Mouse (Mus musculus): ENCODE results near the gene Olfr1254. TPM values are rescaled to one million over a fixed set of nuclear protein-coding genes. Genes with fewer than 3 reads are reported as not detected.

Olfr1254 gene
- total and polyA plus RNA-seq, 3 experiments = not detected

- no peak overlapping the region for H3K4me2 ChIP-seq (ENCODE audit: insufficient read depth, low read depth, poor library complexity, severe bottlenecking)
- dilution Hi-C loops (cut with MboI; ENCODE audit: extremely low pct_ligation_motif_present, extremely low pct_unique_long_range_greater_than_20kb, low sequenced_read_pairs) (no loop called here), in situ Hi-C loops (cut with MboI; ENCODE audit: low pct_ligation_motif_present, low pct_unique_long_range_greater_than_20kb, low sequenced_read_pairs) (no loop called here)
- TF ChIP-seq ZMIZ1 (IDR thresholded peaks at IDR 0.05; ENCODE audit: low read depth, low read length) (no peak), JUND (conservative IDR thresholded peaks at IDR 0.05; ENCODE audit: low read depth, low read length) (no peak), MAX (IDR thresholded peaks at IDR 0.05; ENCODE audit: low read length) (no peak), NELFE (IDR thresholded peaks at IDR 0.05; ENCODE audit: low read depth, low read length) (no peak), MXI1 (IDR thresholded peaks at IDR 0.05; ENCODE audit: low read depth, low read length) (no peak), MYC (IDR thresholded peaks at IDR 0.05; ENCODE audit: low read depth, low read length) (no peak), BHLHE40 (IDR thresholded peaks at IDR 0.05; ENCODE audit: low read depth, low read length) (no peak), EP300 (IDR thresholded peaks at IDR 0.05; ENCODE audit: low read length) (no peak), TBP (conservative IDR thresholded peaks at IDR 0.05; ENCODE audit: low read depth, low read length) (no peak), POLR2A (IDR thresholded peaks at IDR 0.05; ENCODE audit: low read depth, low read length) (no peak), ELF1 (IDR thresholded peaks at IDR 0.05; ENCODE audit: low read depth, low read length) (no peak), RCOR1 (conservative IDR thresholded peaks at IDR 0.05; ENCODE audit: low read depth, low read length) (no peak), ZC3H11A (IDR thresholded peaks at IDR 0.05; ENCODE audit: low read depth, low read length) (no peak), MEF2A (IDR thresholded peaks at IDR 0.05; ENCODE audit: borderline replicate concordance, low read depth, low read length) (no peak), NRF1 (IDR thresholded peaks at IDR 0.05; ENCODE audit: low read depth, low read length) (no peak), TCF12 (IDR thresholded peaks at IDR 0.05; ENCODE audit: low read depth, low read length) (no peak), POLR2AphosphoS2 (IDR thresholded peaks at IDR 0.05; ENCODE audit: low read depth, low read length) (no peak), ZKSCAN1 (IDR thresholded peaks at IDR 0.05; ENCODE audit: borderline replicate concordance, low read depth, low read length) (no peak), E2F4 (IDR thresholded peaks at IDR 0.05; ENCODE audit: insufficient replicate concordance, low read depth, low read length) (no peak)
- H3K4me3 ChIP-seq (replicated peaks in 1 of 3; ENCODE audit: low read depth in 2 of 3, low read length in 2 of 3, poor library complexity in 1 of 3) = no peak overlapping the region
- DNase-seq (ENCODE audit: extremely low read depth) = no peak
- H3K27me3 ChIP-seq (replicated peaks) = no peaks in the 10 kb centered on the region
- no peak overlapping the region for H3K27ac ChIP-seq (ENCODE audit: insufficient read depth, low read depth)
- no peak overlapping the region for H3K9ac ChIP-seq (ENCODE audit: insufficient read depth, low read depth)
- no peaks in the 10 kb centered on the region for H3K4me1 ChIP-seq (ENCODE audit: control insufficient read depth in 1 of 2, insufficient read depth in 2 of 2)
- H3K79me2 ChIP-seq (replicated peaks; ENCODE audit: control insufficient read depth, extremely low read depth, insufficient read depth, poor library complexity, severe bottlenecking) = no peaks in the 10 kb centered on the region
- no peaks in the 10 kb centered on the region for H3K36me3 ChIP-seq (replicated peaks in 1 of 2; ENCODE audit: control insufficient read depth in 1 of 2, insufficient read depth in 1 of 2, low read length in 1 of 2)
- peaks cover 17% of the 10 kb centered on the region for H3K9me3 ChIP-seq (replicated peaks; ENCODE audit: low read length)
Measured at GRCm38 (mm10) chr2:89810751-89811150, 17.3 kb upstream of the Olfr1254 start.

- dilution Hi-C loops (cut with MboI; ENCODE audit: extremely low pct_ligation_motif_present, extremely low pct_unique_long_range_greater_than_20kb, low sequenced_read_pairs) (no loop called here), in situ Hi-C loops (cut with MboI; ENCODE audit: low pct_ligation_motif_present, low pct_unique_long_range_greater_than_20kb, low sequenced_read_pairs) (no loop called here)
Measured at GRCm38 (mm10) chr2:89799583-89799982, 6.2 kb upstream of the Olfr1254 start.

More at GRCm38 (mm10) chr2:89799583-89799982, 6.2 kb upstream of the Olfr1254 start:
- Histone ChIP-seq H3K4me3 (replicated peaks in 1 of 3; ENCODE audit: low read depth in 2 of 3, low read length in 2 of 3, poor library complexity in 1 of 3) (no peak overlapping the region), H3K27me3 (replicated peaks) (no peaks in the 10 kb centered on the region), H3K9me3 (replicated peaks; ENCODE audit: low read length) (peaks cover 17% of the 10 kb centered on the region), H3K36me3 (replicated peaks in 1 of 2; ENCODE audit: control insufficient read depth in 1 of 2, insufficient read depth in 1 of 2, low read length in 1 of 2) (no peaks in the 10 kb centered on the region), H3K79me2 (replicated peaks; ENCODE audit: control insufficient read depth, extremely low read depth, insufficient read depth, poor library complexity, severe bottlenecking) (no peaks in the 10 kb centered on the region), H3K9ac (ENCODE audit: insufficient read depth, low read depth) (no peak overlapping the region), H3K4me2 (ENCODE audit: insufficient read depth, low read depth, poor library complexity, severe bottlenecking) (no peak overlapping the region), H3K4me1 (ENCODE audit: control insufficient read depth in 1 of 2, insufficient read depth in 2 of 2) (no peaks in the 10 kb centered on the region), H3K27ac (ENCODE audit: insufficient read depth, low read depth) (no peak overlapping the region)
- DNase-seq (ENCODE audit: extremely low read depth) = no peak
- TF ChIP-seq CHD1 (IDR thresholded peaks at IDR 0.05; ENCODE audit: low read depth, low read length) (no peak), ZNF384 (IDR thresholded peaks at IDR 0.05; ENCODE audit: low read depth, low read length) (no peak), JUN (IDR thresholded peaks at IDR 0.05; ENCODE audit: insufficient read depth, low read depth, low read length) (no peak), ZC3H11A (IDR thresholded peaks at IDR 0.05; ENCODE audit: low read depth, low read length) (no peak), CTCF (conservative IDR thresholded peaks at IDR 0.05 in 1 of 2, IDR thresholded peaks at IDR 0.05 in 1 of 2; ENCODE audit: low read depth in 2 of 2, low read length in 2 of 2) (peak in 1 of 2 experiments; percentile 24; a peak in 2 of 4 replicates), KAT2A (IDR thresholded peaks at IDR 0.05; ENCODE audit: insufficient replicate concordance, low read length) (no peak), USF1 (IDR thresholded peaks at IDR 0.05; ENCODE audit: low read depth, low read length) (no peak), GABPA (IDR thresholded peaks at IDR 0.05; ENCODE audit: insufficient replicate concordance, low read depth, low read length) (no peak), UBTF (IDR thresholded peaks at IDR 0.05; ENCODE audit: low read depth, low read length) (no peak), RAD21 (IDR thresholded peaks at IDR 0.05; ENCODE audit: low read depth, low read length) (peak; percentile 26), MAZ (IDR thresholded peaks at IDR 0.05; ENCODE audit: low read depth, low read length) (no peak), MEF2A (IDR thresholded peaks at IDR 0.05; ENCODE audit: borderline replicate concordance, low read depth, low read length) (no peak), SMC3 (IDR thresholded peaks at IDR 0.05; ENCODE audit: low read depth, low read length) (no peak)

All from CH12.LX (cell line).